Mouse (Mus musculus) ES-Bruce4 (cell line): ENCODE measurements at regions not wholly inside any gene's neighbourhood (a gene's known extent, or its start where the extent isn't known, plus 50 kb on each side); places are given as distances from the start of the nearest gene placed in this dataset.

Experiments
- CTCF ChIP-seq: IDR thresholded peaks from one replicate; pipeline ENCODE4 v1.8.1; 2011; ENCODE audit warnings: low read depth, low read length
- EP300 ChIP-seq: IDR thresholded peaks from 2 replicates; pipeline ENCODE4 v1.6.1; 2011; ENCODE audit warnings: low read depth, low read length; ENCODE audit not compliant: insufficient read depth

DNA sequence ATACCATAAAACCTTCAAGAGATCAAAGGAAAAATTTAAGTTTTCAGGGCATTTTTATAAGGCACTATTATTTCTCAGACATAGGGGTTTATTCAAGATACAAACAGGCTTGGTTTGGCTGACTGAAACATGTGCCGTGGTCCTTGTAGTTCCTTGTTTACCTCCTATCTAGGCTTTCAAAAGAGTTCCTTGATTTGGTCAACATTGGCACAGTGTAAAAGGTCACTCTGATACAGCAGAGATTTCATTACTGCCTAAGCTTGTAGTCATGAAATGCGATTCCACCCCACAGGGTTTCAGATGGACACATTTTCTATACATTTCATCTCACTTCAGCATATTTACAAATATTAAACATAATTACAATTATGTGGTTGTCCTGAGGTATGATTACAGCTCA, 85.6 kb downstream of the Car2 start:
- no peak for TF ChIP-seq CTCF
- no peak for TF ChIP-seq EP300
